Comparison of ENCODE assay signal across 8 mouse cellular contexts in the genomic region with DNA sequence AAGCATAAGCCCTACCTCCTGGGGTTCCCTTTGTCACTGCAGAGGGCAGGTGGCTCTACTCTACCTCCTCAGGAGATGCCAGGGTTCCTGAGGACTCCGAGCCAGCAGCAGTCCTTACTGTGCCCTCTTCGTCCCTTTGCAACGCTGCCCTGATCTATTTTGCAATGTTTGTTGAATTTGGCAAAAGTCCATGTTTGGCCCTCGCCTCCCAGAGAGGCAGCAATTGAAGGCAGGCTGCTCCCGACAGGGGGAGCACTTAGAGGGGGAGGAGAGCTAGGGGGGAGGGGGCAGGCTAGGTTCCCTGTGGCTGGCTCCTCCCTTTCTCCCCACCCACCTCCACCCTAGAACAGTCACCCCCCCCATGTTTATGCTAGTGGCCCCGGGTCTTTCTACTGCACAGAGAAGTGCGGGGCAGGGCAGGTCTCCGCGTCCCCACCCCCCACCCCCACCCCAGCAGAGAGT. TPM values are rescaled to one million over a fixed set of nuclear protein-coding genes. Genes with fewer than 3 reads are reported as not detected.
A peak's percentile ranks its signal among the peaks of the same experiment; 100 is the strongest.
DNase-seq lines count a peak whose midpoint lies in the region; ATAC-seq and TF ChIP-seq lines count a peak whose summit lies in the region.

No protein-coding gene starts in this region.

- ATAC-seq in hematopoietic stem cell, adult 5-6 weeks (replicated peaks in 1 of 2; ENCODE audit: insufficient read depth in 1 of 2, low FRiP score in 2 of 2, low TSS enrichment in 1 of 2, low read depth in 1 of 2, poor library complexity in 2 of 2, severe bottlenecking in 2 of 2), result 0 out of 4 replicates have a peak, but pooled peaks have one; percentile 11 to 42
- ATAC-seq in liver, embryonic 15.5 days (ENCODE audit: insufficient read depth), result peak; percentile 49

- TF ChIP-seq POLR2A in cortical plate, adult 2 months (IDR thresholded peaks at IDR 0.05; ENCODE audit: extremely low read depth, insufficient read depth, low read length), result no peak

- H3K27ac ChIP-seq in cortical plate, adult 2 months (ENCODE audit: insufficient read depth, low read length), result no peak overlapping the region
- H3K27ac ChIP-seq in liver, embryonic 15.5 days (replicated peaks), result peak overlapping the region; percentile 20; the same call in 1 of the 2 replicates

- peak; percentile 64 for DNase-seq in gastrocnemius, adult 18-20 months (ENCODE audit: low spot score)
- no peak for DNase-seq in gastrocnemius, postnatal 4 days (ENCODE audit: low spot score in 2 of 2)
- DNase-seq in MN1 (ENCODE audit: low spot score), result peak; percentile 46
- peak; percentile 44 to 71 for DNase-seq in urinary bladder, postnatal 36 days (ENCODE audit: low spot score in 2 of 2)
- DNase-seq in thymus, adult 18-20 months, result no peak

- H3K9me3 ChIP-seq in liver, embryonic 15.5 days (replicated peaks), result no peaks in the 10 kb centered on the region

- H3K36me3 ChIP-seq in liver, embryonic 15.5 days (replicated peaks), result peaks cover 3% of the 10 kb centered on the region; the same call in 1 of the 2 replicates

- 7% methylated on average over 9 of the region's 9 CpGs for WGBS in liver, embryonic 15.5 days (ENCODE audit: insufficient replicate concordance)

- no peaks in the 10 kb centered on the region for H3K27me3 ChIP-seq in liver, embryonic 15.5 days

- no peak overlapping the region for H3K9ac ChIP-seq in liver, embryonic 15.5 days

- peaks cover 2% of the 10 kb centered on the region; the same call in 1 of the 2 replicates for H3K4me1 ChIP-seq in cortical plate, adult 2 months (ENCODE audit: control insufficient read depth, insufficient read depth, low read length)
- H3K4me1 ChIP-seq in liver, embryonic 15.5 days (replicated peaks), result peaks cover 9% of the 10 kb centered on the region

- TF ChIP-seq CTCF in cortical plate, adult 2 months (IDR thresholded peaks at IDR 0.05; ENCODE audit: extremely low read depth, insufficient read depth, low read length), result 0 out of 2 replicates have a peak, but pooled peaks have one; percentile 0

- H3K4me3 ChIP-seq in cortical plate, adult 2 months (ENCODE audit: insufficient read depth, low read length), result no peak overlapping the region
- H3K4me3 ChIP-seq in liver, embryonic 15.5 days (replicated peaks), result 0 out of 2 replicates have a peak overlapping the region, but pooled peaks have one; percentile 6

- peak overlapping the region; percentile 46 for H3K4me2 ChIP-seq in liver, embryonic 15.5 days

RNA-seq across cellular contexts. Expression of gene Itih4, which starts 2.0 kb away (rescaled TPM):
- total RNA-seq in gastrocnemius, adult 18-20 months (2021), result under 1 TPM; 0.09 to 1.00 TPM
- total RNA-seq in gastrocnemius, postnatal 4 days (2021), result 1 to 10 TPM in 1 of 2 experiments, under 1 TPM in 1; 0.86 to 4.6 TPM
- polyA plus RNA-seq in cortical plate, adult 2 months (2012; rRNA removed), result 0.04 and 0.09 TPM in 2 replicates
- total RNA-seq in hematopoietic stem cell, adult 5-6 weeks (2017), result 0.06 TPM in 1 of 2 replicates, not detected in the other
- 205 and 267 TPM in 2 replicates for polyA plus RNA-seq in liver, embryonic 15.5 days (2015; fragmentation: Nextera tagmentation; extraction: Ambion mirVana)

RNA-seq across cellular contexts. Expression of gene Mustn1, which starts 9.3 kb away (rescaled TPM):
- 100 to 1,000 TPM in 1 of 2 experiments, 10 to 100 TPM in 1; 81.2 to 174 TPM for total RNA-seq in gastrocnemius, adult 18-20 months (2021)
- total RNA-seq in gastrocnemius, postnatal 4 days (2021), result 100 to 1,000 TPM; 154 to 180 TPM
- 2.5 and 3.0 TPM in 2 replicates for polyA plus RNA-seq in cortical plate, adult 2 months (2012; rRNA removed)
- total RNA-seq in hematopoietic stem cell, adult 5-6 weeks (2017), result not detected in 2 replicates
- 1.1 and 1.6 TPM in 2 replicates for polyA plus RNA-seq in liver, embryonic 15.5 days (2015; fragmentation: Nextera tagmentation; extraction: Ambion mirVana)

RNA-seq across cellular contexts. Expression of gene Itih3, which starts 35.3 kb away (rescaled TPM):
- under 1 TPM; 0.37 to 0.40 TPM for total RNA-seq in gastrocnemius, adult 18-20 months (2021)
- 1 to 10 TPM; 1.3 to 4.9 TPM for total RNA-seq in gastrocnemius, postnatal 4 days (2021)
- 33.1 and 33.5 TPM in 2 replicates for polyA plus RNA-seq in cortical plate, adult 2 months (2012; rRNA removed)
- not detected in 2 replicates for total RNA-seq in hematopoietic stem cell, adult 5-6 weeks (2017)
- 434 and 589 TPM in 2 replicates for polyA plus RNA-seq in liver, embryonic 15.5 days (2015; fragmentation: Nextera tagmentation; extraction: Ambion mirVana)

RNA-seq across cellular contexts. Expression of gene Itih1, which starts 54.8 kb away (rescaled TPM):
- total RNA-seq in gastrocnemius, adult 18-20 months (2021), result under 1 TPM in 1 of 2 experiments, not detected in 1; 0.28 TPM
- total RNA-seq in gastrocnemius, postnatal 4 days (2021), result 1 to 10 TPM in 1 of 2 experiments, under 1 TPM in 1; 0.22 to 1.1 TPM
- not detected in 2 replicates for polyA plus RNA-seq in cortical plate, adult 2 months (2012; rRNA removed)
- total RNA-seq in hematopoietic stem cell, adult 5-6 weeks (2017), result not detected in 2 replicates
- 53.8 and 71.1 TPM in 2 replicates for polyA plus RNA-seq in liver, embryonic 15.5 days (2015; fragmentation: Nextera tagmentation; extraction: Ambion mirVana)

Comparison
In these comparisons a context has a peak if more than half of its experiments do, and no peak if none do; other contexts are left out.
1. DNase-seq: peak in gastrocnemius, adult 18-20 months (single experiment), MN1 (single experiment) and urinary bladder, postnatal 36 days (2 of 2); none in gastrocnemius, postnatal 4 days (0 of 2) and thymus, adult 18-20 months (0 of 2).
2. RNA of gene Mustn1, which starts 9.3 kb away (total RNA-seq): 154 to 180 TPM in gastrocnemius, postnatal 4 days and 81.2 to 174 TPM in gastrocnemius, adult 18-20 months; not detected in hematopoietic stem cell, adult 5-6 weeks; every median in the first group is over 10 times any median in the second.